Mouse (Mus musculus): ENCODE data around the gene Il1b.

DNA sequence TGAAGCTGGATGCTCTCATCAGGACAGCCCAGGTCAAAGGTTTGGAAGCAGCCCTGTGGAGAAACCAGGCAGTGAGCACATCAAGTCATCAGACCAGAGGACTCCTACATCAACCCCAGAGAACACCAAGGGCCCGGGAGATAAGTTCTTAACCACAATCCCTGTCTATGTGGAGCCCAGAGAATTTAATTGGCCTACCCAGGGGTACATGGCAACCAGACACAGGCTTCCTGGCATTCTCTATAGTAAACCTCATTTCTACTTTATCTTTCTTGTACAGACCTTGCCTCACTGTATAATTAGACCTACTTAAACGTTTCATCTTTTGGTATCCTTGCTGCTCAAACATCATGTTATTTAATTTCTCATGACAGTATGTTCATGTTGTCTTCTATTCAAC is 2.8 kb downstream of the Il1b start:
- no peak for TF ChIP-seq POLR2A (IDR thresholded peaks at IDR 0.05; ENCODE audit: low read depth, low read length)
- no peak for TF ChIP-seq CTCF (IDR thresholded peaks at IDR 0.05; ENCODE audit: extremely low read depth, insufficient read depth, insufficient read length, insufficient replicate concordance)
